Mouse (Mus musculus) embryonic fibroblast, embryonic 13.5 days (primary cell): Measurements from ENCODE around the gene Hspb7. TPM values are rescaled to one million over a fixed set of nuclear protein-coding genes. Genes with fewer than 3 reads are reported as not detected.

Experiments used
- H3K27ac ChIP-seq: 2 replicates; pipeline ENCODE4 v1.5.1; 2012; ENCODE audit warnings: low read length, control low read depth, inconsistent platforms; ENCODE audit not compliant: insufficient read depth
- H3K4me1 ChIP-seq: 2 replicates; pipeline ENCODE4 v1.6.1; 2011; ENCODE audit warnings: low read length; ENCODE audit not compliant: control insufficient read depth, insufficient read depth
- H3K4me3 ChIP-seq: 2 replicates; pipeline ENCODE4 v1.5.1; 2011; ENCODE audit warnings: mild to moderate bottlenecking, control low read depth, low read length; ENCODE audit not compliant: insufficient read depth
- CTCF ChIP-seq: IDR thresholded peaks from 2 replicates; pipeline ENCODE4 v1.5.1; 2011; ENCODE audit warnings: mild to moderate bottlenecking, control low read depth, low read length, moderate library complexity, borderline replicate concordance; ENCODE audit not compliant: insufficient read depth
- POLR2A ChIP-seq: IDR thresholded peaks from 2 replicates; pipeline ENCODE4 v1.6.1; 2011; ENCODE audit warnings: low read depth, mild to moderate bottlenecking, control low read depth, low read length, moderate library complexity
- polyA plus RNA-seq: library from polyadenylated mRNA; stranded (reverse); fragments of >200 nt; gene quantifications from 2 replicates; pipeline ENCODE4 v1.2.4, GENCODE M21; 2011; ENCODE audit warnings: low read depth; ENCODE audit not compliant: missing spikeins, insufficient read length

Gene Hspb7
- polyA plus RNA-seq, 1 experiment, result 1.2 TPM

DNA sequence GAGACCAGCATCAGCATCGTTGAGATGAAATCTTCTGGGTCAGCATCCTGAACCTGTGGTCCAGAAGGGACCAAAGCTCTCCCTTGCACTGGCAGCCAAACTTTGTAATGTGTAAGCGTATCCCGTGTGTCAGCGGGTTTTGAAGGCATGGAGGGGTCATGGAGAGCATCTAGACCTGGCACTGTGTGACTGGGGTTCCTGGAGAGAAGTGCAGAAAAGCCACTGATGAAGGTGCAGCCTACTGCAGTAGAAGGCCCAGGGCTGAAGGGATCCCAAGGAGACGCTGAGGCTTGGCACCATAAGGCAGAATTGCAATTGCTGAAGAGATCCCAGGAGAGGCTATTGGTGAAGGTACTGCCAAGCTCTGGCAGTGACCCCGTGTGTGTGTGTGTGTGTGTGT is 8.8 kb downstream of the Hspb7 start:
- H3K27ac ChIP-seq, result no peak overlapping the region
- TF ChIP-seq POLR2A (no peak), CTCF (no peak)
- H3K4me3 ChIP-seq, result no peak overlapping the region
- H3K4me1 ChIP-seq, result peaks cover 14% of the 10 kb centered on the region

DNA sequence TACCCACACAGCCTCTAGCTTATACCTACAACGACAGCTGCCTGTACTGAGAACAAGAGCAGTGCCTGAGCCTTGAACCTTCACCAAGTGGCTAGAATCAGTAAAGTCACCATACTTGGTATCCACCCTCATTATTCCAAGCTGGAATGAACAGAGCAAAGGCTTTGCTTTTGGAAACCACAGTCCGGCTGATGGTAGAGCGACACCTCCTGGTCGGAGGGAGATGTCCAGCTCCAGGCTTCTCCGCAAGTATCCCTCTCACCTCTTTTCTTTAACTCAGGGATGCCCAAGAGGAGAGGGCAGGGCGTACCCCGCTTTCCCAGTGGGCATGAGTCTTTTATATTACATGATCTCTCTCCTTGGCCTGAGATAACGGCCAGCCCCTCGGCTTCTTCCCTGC is 9.3 kb downstream of the Hspb7 start:
- peaks cover 11% of the 10 kb centered on the region for H3K4me1 ChIP-seq
- TF ChIP-seq CTCF (peak; percentile 73; the same call in 1 of the 2 replicates), POLR2A (no peak)
- H3K27ac ChIP-seq, result no peak overlapping the region

DNA sequence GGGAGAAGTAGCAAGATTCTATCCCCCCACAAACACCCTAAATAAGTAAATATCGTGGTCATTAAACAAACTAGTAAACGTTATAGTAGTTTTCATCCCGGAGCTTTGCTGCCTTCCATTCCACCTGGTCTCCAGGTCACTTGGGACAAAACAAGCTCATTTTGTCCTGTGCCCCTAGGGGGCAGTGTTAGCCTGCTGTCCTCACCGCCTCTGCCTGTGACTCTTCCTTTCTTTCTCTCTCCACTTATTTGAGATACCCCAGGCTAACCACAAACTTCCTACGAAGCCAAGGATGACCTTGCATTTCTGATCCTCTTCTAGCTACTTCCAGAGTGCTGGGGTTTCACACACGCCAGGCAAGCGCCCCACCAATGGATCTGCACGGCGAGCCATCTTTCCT is 10.4 kb downstream of the Hspb7 start:
- Histone ChIP-seq H3K4me1 (peaks cover 9% of the 10 kb centered on the region; the same call in 1 of the 2 replicates), H3K4me3 (no peak overlapping the region), H3K27ac (no peak overlapping the region)
- TF ChIP-seq POLR2A, result no peak
- TF ChIP-seq CTCF, result peak; percentile 80

More for the DNA sequence above, 9.3 kb downstream of the Hspb7 start:
- no peak overlapping the region for H3K4me3 ChIP-seq

DNA sequence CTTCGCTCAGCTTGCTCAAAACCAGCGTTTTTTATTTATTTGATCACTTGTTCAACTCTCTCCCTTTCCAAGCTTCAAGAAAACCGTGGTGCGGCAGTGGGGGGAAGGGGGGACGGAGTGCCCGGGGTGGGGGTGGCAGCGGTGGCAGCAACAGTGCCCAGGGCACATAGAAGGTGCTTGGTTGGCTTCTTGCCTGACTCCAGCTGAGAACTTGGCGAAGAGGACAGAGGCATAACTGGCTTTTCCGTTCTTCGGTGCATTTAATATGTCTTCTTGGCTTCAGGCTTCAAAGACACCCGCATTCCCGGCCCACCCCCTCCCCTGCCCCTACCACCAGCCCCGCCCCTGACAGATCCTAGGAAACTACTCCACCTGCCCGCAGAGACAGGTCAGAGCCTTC is 12.1 kb downstream of the Hspb7 start:
- H3K4me1 ChIP-seq, result 0 out of 2 replicates have a peak, but pooled peaks cover under 1% of the 10 kb centered on the region
- no peak overlapping the region for H3K27ac ChIP-seq
- no peak overlapping the region for H3K4me3 ChIP-seq
- no peak for TF ChIP-seq CTCF
- no peak for TF ChIP-seq POLR2A

DNA sequence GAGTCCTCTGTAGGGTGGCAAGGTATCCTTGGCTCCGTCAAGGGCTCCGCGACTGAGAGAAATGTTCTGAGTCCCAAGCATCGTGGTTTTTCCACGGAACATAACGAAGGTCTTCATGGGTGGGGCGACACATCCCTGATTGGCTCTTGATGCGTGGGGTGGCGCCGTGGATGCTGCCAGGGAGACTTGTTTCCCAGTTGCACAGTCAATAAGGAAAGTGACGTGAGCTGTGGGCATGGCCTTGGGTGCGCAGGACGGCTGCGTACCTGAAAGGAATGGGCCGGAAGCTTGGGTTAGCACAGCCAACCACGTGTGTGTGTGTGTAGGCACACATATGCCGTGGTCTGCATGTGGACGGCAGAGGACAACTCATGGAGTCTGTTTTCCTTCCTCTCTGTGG is 12.6 kb downstream of the Hspb7 start:
- H3K4me3 ChIP-seq, result no peak overlapping the region
- no peak overlapping the region for H3K27ac ChIP-seq
- H3K4me1 ChIP-seq, result no peaks in the 10 kb centered on the region
- TF ChIP-seq POLR2A (no peak), CTCF (no peak)

DNA sequence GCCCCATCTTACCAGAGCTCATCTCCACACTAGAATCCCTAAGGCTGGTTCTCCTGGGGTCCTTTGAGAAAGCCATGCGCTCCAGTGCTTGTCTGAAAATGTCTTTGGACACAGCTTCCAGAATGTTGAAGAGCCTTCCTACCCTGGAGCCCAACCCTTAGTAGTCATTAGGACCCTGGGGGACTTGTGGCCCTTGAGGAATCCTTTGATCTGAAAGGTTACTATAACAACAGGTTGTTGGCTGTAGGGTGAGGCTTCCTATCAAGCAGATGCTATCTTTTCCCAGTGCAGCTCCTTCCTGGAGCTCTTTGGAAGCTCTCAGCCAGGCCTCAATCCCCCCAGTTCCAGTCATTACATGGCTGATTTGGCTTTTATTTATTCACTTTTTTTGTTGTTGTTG is 15.4 kb downstream of the Hspb7 start, which contains the start of gene Srarp:
Gene Srarp, minus strand, starts transcription at position 132 of the 400 bp plus-strand sequence.
- TF ChIP-seq POLR2A (no peak), CTCF (no peak)
- no peaks in the 10 kb centered on the region for H3K4me1 ChIP-seq
- no peak within 1 kb of the TSS for H3K4me3 ChIP-seq
- no peak within 1 kb of the TSS for H3K27ac ChIP-seq

DNA sequence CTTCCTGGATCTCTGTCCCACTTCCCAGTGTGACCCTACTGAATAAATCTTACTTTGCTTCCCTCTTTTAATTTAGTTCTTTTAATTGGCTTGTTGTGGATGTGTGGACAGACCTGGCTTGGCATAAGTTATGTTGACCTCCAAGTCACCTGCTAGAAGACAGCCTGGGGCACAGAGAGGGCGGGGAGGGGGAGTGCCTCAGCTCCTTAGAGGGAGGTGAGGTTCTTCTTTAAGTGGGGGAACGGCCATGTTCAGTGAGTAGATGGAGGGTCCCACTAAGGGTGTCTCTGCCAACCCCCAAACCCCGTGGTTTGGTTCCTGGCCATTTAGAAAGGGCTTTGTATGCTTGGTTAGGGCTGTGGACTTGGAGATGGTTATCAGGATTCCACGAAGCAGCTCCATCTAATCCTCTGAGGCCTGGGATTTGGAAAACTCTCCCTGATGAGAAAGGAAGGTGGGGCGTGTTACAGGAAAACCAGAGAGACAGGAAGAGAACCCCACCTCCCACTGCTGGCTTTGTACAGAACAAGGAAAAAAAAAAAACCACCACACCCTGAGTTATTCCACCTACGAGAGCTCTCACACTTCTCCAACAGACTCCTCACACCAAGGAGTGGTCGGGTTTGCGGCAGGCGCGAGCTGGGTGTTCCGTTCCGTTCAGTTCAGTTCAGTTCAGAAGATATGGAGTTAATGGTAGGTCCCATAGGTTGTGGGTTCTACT is 18.7 kb downstream of the Hspb7 start:
- Histone ChIP-seq H3K4me1 (no peaks in the 10 kb centered on the region), H3K27ac (no peak overlapping the region), H3K4me3 (no peak overlapping the region)
- no peak for TF ChIP-seq POLR2A

DNA sequence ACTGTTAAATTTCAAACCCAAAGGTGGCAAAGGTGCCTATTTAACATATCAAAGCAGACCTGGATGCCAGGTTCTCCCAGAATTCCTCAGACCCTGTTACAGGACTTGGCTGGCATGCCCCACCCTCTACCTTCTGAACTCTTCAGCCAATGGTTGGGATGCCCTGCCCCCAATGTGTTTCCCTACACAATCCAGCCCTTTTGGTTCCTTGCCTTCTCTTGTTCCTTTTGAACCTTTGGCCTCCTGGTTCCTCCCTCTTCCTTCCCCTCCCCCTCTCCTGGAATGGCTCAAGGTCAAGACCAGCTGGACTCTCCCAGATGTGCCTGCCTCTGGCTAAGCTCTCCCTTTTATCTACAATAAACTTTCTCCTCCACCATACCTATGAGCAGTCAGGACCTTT is 20.3 kb downstream of the Hspb7 start:
- no peak for TF ChIP-seq POLR2A
- no peak for TF ChIP-seq CTCF

DNA sequence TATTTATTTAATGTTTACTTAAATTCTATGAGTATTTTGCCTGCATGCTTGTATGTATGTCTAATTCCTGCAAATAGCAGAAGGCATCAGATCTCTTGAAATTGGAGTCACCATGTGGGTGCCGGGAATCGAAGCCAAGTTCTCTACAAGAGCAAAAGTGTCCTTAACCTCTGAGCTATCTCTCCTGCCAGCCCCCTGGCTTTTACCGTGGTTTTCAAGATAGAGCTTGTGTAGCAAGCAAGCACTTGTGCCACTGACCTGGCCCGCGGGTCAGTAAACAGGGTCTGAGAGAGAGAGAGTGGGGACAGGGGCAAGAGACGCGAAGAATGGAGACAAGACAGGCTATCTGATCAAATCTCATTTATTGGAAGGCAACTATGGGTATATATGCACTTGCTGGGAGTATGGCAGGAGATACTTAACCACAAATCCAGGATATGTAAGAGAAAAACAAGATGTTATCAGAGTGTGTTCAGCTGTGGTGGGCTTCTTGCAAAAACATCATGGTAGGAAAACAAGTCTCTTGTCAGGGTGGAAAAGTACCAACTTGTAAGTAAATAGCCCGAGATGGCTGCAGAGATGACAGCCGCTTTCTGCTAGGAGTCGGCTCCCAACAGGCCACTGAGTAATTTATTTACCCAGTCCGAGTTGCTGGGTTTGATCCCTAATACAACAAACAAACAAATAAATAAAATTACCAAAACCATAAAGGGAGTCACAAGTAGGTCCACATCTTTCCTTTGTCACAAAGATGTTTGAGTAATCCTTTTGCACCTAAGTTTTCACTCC is 23.3 kb downstream of the Hspb7 start:
- TF ChIP-seq POLR2A (no peak), CTCF (no peak)
- Histone ChIP-seq H3K27ac (no peak overlapping the region; the same call in 1 of the 2 replicates), H3K4me1 (no peaks in the 10 kb centered on the region), H3K4me3 (peak overlapping the region; percentile 66)

More for the DNA sequence above, 20.3 kb downstream of the Hspb7 start:
- Histone ChIP-seq H3K4me3 (no peak overlapping the region), H3K27ac (no peak overlapping the region), H3K4me1 (no peaks in the 10 kb centered on the region)

DNA sequence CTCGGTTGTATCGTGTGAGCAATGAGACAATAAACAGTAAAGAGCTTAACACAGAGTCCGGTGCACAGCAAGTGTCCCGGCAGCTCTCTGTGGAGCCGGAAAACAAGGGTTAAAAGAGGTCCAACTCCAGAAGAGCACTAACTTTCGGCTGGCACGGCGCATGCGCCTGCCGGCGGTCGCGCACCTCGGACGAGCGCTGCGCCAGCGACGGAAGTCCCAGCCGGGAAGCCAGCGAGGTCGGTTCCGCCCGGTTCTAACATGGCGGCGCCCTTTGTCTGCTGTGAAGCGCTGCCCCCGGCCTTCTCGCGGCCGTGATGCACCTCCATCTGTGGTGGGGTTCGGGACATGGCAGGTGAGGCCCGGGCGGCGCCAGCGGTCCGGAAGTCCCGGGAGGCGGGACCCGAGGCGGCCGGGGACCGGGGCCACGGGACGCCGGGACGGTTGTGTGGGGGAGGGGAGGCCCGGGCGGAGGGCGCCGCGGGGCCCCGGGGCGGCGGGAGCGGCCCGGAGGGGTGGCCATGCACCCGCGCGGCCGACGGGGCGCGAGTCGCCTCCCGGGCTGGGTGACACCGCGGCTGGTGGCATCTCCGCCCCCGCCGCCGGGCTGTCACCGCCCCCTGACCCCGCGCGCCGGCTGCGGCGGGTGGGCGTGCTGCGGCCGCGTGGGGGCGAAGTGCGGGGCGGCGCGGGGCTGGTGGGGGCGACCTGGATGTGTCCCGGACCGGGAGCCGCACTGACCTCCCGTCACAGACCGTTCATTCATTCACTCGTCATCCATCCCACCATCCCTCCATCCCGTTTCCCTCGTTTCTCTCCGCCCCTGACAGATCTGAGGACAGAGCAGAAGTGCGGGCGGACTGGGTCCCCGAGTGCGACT is 24.1 kb downstream of the Hspb7 start, which contains the start of gene Zbtb17:
Gene Zbtb17, plus strand, starts transcription at position 204 of the 877 bp plus-strand sequence.
- TF ChIP-seq CTCF (no peak), POLR2A (peak; percentile 67)
- no peaks in the 10 kb centered on the region for H3K4me1 ChIP-seq
- peak within 1 kb of the TSS; percentile 76 for H3K4me3 ChIP-seq
- H3K27ac ChIP-seq, result no peak within 1 kb of the TSS; the same call in 1 of the 2 replicates
